Mouse (Mus musculus) olfactory bulb, adult 2 months (tissue): ENCODE data around the gene Dnmt1.

Experiments
- CTCF ChIP-seq: fragments of 200-500 bp; IDR thresholded peaks from 2 replicates; pipeline ENCODE4 v1.5.1; 2012; ENCODE audit warnings: low read depth, mild to moderate bottlenecking, low read length, moderate library complexity; ENCODE audit not compliant: insufficient read depth
- POLR2A ChIP-seq: fragments of 200-500 bp; IDR thresholded peaks from 2 replicates; pipeline ENCODE4 v1.6.1; 2012; ENCODE audit warnings: mild to moderate bottlenecking, low read depth, low read length, moderate library complexity; ENCODE audit not compliant: insufficient read depth

GRCm38 (mm10) chr9:20909948-20910347, 49.7 kb downstream of the Dnmt1 start:
- TF ChIP-seq CTCF (no peak), POLR2A (no peak)
